Mouse (Mus musculus) hindbrain, embryonic 15.5 days (tissue): Measurements from ENCODE around the gene Zcwpw1. TPM values are rescaled to one million over a fixed set of nuclear protein-coding genes. Genes with fewer than 3 reads are reported as not detected.

Experiments used
- ATAC-seq: fragments of 200-750 bp; cut with Nextera tagmentation; 2 replicates; pipeline ENCODE4 v1.8.0; 2017; ENCODE audit warnings: low read depth, moderate number of reproducible peaks, moderate TSS enrichment; ENCODE audit not compliant: low FRiP score
- H3K27ac ChIP-seq: fragments of 300-500 bp; sonication (generic); replicated peaks from 2 replicates; pipeline ENCODE4 v1.5.1; 2015; ENCODE audit warnings: mild to moderate bottlenecking, inconsistent platforms
- H3K27me3 ChIP-seq: fragments of 300-500 bp; sonication (generic); 2 replicates; pipeline ENCODE4 v1.6.1; 2015; ENCODE audit warnings: control low read depth, inconsistent platforms
- H3K36me3 ChIP-seq: fragments of 300-500 bp; sonication (generic); 2 replicates; pipeline ENCODE4 v1.6.1; 2015; ENCODE audit warnings: control low read depth, inconsistent platforms
- H3K4me1 ChIP-seq: fragments of 300-500 bp; sonication (generic); replicated peaks from 2 replicates; pipeline ENCODE4 v1.6.1; 2015; ENCODE audit warnings: control low read depth, inconsistent platforms
- H3K4me2 ChIP-seq: fragments of 300-500 bp; sonication (generic); 2 replicates; pipeline ENCODE4 v1.6.1; 2015; ENCODE audit warnings: moderate library complexity, mild to moderate bottlenecking, inconsistent platforms
- H3K4me3 ChIP-seq: fragments of 300-500 bp; sonication (generic); 2 replicates; pipeline ENCODE4 v1.5.1; 2015; ENCODE audit warnings: mild to moderate bottlenecking, inconsistent platforms
- H3K9ac ChIP-seq: fragments of 300-500 bp; sonication (generic); 2 replicates; pipeline ENCODE4 v1.6.1; 2015; ENCODE audit warnings: inconsistent platforms
- H3K9me3 ChIP-seq: fragments of 300-500 bp; sonication (generic); 2 replicates; pipeline ENCODE4 v1.6.1; 2016; ENCODE audit warnings: control low read depth, inconsistent platforms
- WGBS: fragments of 180-500 bp; shearing (Covaris S2); methylation state at CpG from one replicate; pipeline ENCODE4 v1.1.7; 2015; 5-methylcytosine and 5-hydroxymethylcytosine counted together
- polyA plus RNA-seq: library from polyadenylated mRNA; unstranded; fragments of >200 nt; fragmentation: Nextera tagmentation; extraction: Ambion mirVana; gene quantifications from 2 replicates; pipeline ENCODE4 v1.2.1, GENCODE M21; 2015

Gene Zcwpw1
- polyA plus RNA-seq, 1 experiment from 2014 or later: 12.8 TPM

GRCm38 (mm10) chr5:137756882-137757661 is 30.5 kb upstream of the Zcwpw1 start:
- no peaks in the 10 kb centered on the region for H3K9me3 ChIP-seq
- 0 out of 2 replicates have a peak, but pooled peaks have one; percentile 9 for ATAC-seq
- no peak overlapping the region for H3K4me3 ChIP-seq
- no peak overlapping the region for H3K4me2 ChIP-seq
- no peaks in the 10 kb centered on the region for H3K27me3 ChIP-seq
- H3K27ac ChIP-seq: peak overlapping the region; percentile 71
- H3K9ac ChIP-seq: no peak overlapping the region
- no peaks in the 10 kb centered on the region for H3K36me3 ChIP-seq
- H3K4me1 ChIP-seq: peaks cover 33% of the 10 kb centered on the region
- 42% methylated on average over 10 of the region's 10 CpGs for WGBS

- peaks cover 33% of the 10 kb centered on the region for H3K4me1 ChIP-seq
- H3K27me3 ChIP-seq: no peaks in the 10 kb centered on the region
- H3K4me3 ChIP-seq: no peak overlapping the region; the same call in 1 of the 2 replicates
- H3K27ac ChIP-seq: peak overlapping the region; percentile 79
- no peaks in the 10 kb centered on the region for H3K36me3 ChIP-seq
- H3K9ac ChIP-seq: no peak overlapping the region
- peak; percentile 71 for ATAC-seq
- no peaks in the 10 kb centered on the region for H3K9me3 ChIP-seq
- peak overlapping the region; percentile 39 for H3K4me2 ChIP-seq
- WGBS: 56% methylated on average over 6 of the region's 6 CpGs
Observed at GRCm38 (mm10) chr5:137757887-137758286, 29.7 kb upstream of the Zcwpw1 start.

GRCm38 (mm10) chr5:137758921-137759534 is 28.6 kb upstream of the Zcwpw1 start:
- 84% methylated on average over 19 of the region's 19 CpGs for WGBS
- ATAC-seq: no peak
- H3K4me1 ChIP-seq: peaks cover 33% of the 10 kb centered on the region
- no peaks in the 10 kb centered on the region for H3K9me3 ChIP-seq
- no peaks in the 10 kb centered on the region for H3K27me3 ChIP-seq
- H3K9ac ChIP-seq: peak overlapping the region; percentile 14; the same call in 1 of the 2 replicates
- H3K36me3 ChIP-seq: no peaks in the 10 kb centered on the region
- H3K27ac ChIP-seq: peak overlapping the region; percentile 79
- H3K4me2 ChIP-seq: peak overlapping the region; percentile 39
- H3K4me3 ChIP-seq: no peak overlapping the region

GRCm38 (mm10) chr5:137759971-137760412 is 27.6 kb upstream of the Zcwpw1 start:
- no peaks in the 10 kb centered on the region for H3K36me3 ChIP-seq
- 19% methylated on average over 4 of the region's 4 CpGs for WGBS
- H3K27ac ChIP-seq: peak overlapping the region; percentile 79
- H3K9ac ChIP-seq: no peak overlapping the region
- peak; percentile 89 for ATAC-seq
- H3K27me3 ChIP-seq: no peaks in the 10 kb centered on the region
- peaks cover 33% of the 10 kb centered on the region for H3K4me1 ChIP-seq
- no peaks in the 10 kb centered on the region for H3K9me3 ChIP-seq
- H3K4me3 ChIP-seq: no peak overlapping the region
- H3K4me2 ChIP-seq: no peak overlapping the region

DNA sequence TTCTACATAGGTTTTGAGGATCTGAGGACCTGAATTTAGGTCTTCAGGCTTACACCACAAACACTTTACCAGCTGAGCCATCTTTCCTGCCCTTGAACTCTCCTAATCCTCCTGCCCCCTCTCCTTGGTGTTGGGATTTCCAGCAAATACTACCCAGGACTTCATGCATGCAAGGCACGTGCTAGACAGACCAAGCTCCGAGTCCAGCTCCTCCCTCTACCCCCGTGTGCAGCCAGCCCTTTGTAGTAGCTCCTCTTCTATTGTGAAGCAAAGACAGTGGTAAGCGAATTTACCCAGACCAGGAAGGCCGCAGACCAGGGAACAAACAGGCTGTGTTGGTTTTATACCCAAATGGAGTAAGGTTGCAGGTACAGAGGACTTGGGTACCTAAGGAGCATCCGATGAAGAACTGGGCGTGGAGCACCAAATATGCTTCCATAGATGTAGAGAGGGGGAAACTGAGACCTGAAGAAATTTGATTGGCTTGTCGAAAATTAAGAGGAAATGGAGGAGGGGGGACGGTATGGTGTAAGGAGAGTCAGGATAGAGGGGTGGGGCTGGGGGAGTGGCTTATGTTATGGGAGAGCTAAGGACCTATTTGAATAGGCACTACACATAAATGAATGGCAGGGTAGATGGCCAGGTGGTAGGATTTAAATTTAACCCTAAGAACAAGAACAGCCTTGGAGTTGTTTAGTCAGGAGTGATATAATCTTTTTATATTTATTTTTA is 22.8 kb upstream of the Zcwpw1 start:
- peaks cover 11% of the 10 kb centered on the region; the same call in 1 of the 2 replicates for H3K4me1 ChIP-seq
- H3K9me3 ChIP-seq: no peaks in the 10 kb centered on the region
- H3K4me3 ChIP-seq: no peak overlapping the region
- H3K27me3 ChIP-seq: no peaks in the 10 kb centered on the region
- H3K9ac ChIP-seq: no peak overlapping the region
- WGBS: 41% methylated on average over 9 of the region's 9 CpGs
- ATAC-seq: no peak
- no peaks in the 10 kb centered on the region for H3K36me3 ChIP-seq
- no peak overlapping the region for H3K4me2 ChIP-seq
- H3K27ac ChIP-seq: no peak overlapping the region

DNA sequence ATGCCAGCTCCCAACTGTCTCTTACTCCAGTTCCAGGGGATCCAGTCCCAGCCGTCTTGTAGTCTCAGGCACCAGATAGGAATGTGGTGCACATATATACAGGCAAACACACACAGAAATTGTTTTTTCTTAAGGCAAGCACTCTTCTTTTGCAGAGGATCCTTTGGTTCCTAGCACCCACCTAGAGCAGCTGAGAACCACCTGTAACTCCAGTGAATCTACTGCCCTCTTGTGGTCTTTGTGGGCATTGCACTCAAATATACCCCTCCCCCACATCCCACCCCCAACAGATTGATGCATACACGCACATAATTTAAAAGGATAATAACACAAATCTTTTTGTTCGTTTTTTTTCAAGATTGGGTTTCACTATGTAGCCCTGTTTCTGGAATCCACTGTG is 21.3 kb upstream of the Zcwpw1 start:
- H3K27ac ChIP-seq: no peak overlapping the region
- no peak for ATAC-seq
- H3K4me3 ChIP-seq: no peak overlapping the region
- H3K4me2 ChIP-seq: no peak overlapping the region
- H3K4me1 ChIP-seq: peaks cover 6% of the 10 kb centered on the region; the same call in 1 of the 2 replicates
- no peaks in the 10 kb centered on the region for H3K27me3 ChIP-seq
- 57% methylated on average over 3 of the region's 3 CpGs for WGBS
- H3K36me3 ChIP-seq: no peaks in the 10 kb centered on the region
- no peaks in the 10 kb centered on the region for H3K9me3 ChIP-seq
- no peak overlapping the region for H3K9ac ChIP-seq

GRCm38 (mm10) chr5:137768475-137768874 is 19.1 kb upstream of the Zcwpw1 start:
- Histone ChIP-seq H3K9ac (no peak overlapping the region), H3K36me3 (no peaks in the 10 kb centered on the region), H3K4me1 (peaks cover 6% of the 10 kb centered on the region; the same call in 1 of the 2 replicates), H3K4me3 (no peak overlapping the region), H3K27me3 (no peaks in the 10 kb centered on the region), H3K27ac (0 out of 2 replicates have a peak overlapping the region, but pooled peaks have one; percentile 7), H3K4me2 (no peak overlapping the region), H3K9me3 (no peaks in the 10 kb centered on the region)
- ATAC-seq: peak; percentile 62; the same call in 1 of the 2 replicates
- WGBS: 22% methylated on average over 1 of the region's 1 CpGs

- H3K27me3 ChIP-seq: no peaks in the 10 kb centered on the region
- no peak overlapping the region for H3K4me2 ChIP-seq
- 0 out of 2 replicates have a peak, but pooled peaks have one; percentile 24 for ATAC-seq
- H3K9ac ChIP-seq: no peak overlapping the region
- no peak overlapping the region for H3K4me3 ChIP-seq
- H3K4me1 ChIP-seq: peaks cover 6% of the 10 kb centered on the region; the same call in 1 of the 2 replicates
- no peaks in the 10 kb centered on the region for H3K36me3 ChIP-seq
- no peak overlapping the region for H3K27ac ChIP-seq
- WGBS: 52% methylated on average over 2 of the region's 2 CpGs
- no peaks in the 10 kb centered on the region for H3K9me3 ChIP-seq
Observed at GRCm38 (mm10) chr5:137770709-137771108, 16.9 kb upstream of the Zcwpw1 start.

DNA sequence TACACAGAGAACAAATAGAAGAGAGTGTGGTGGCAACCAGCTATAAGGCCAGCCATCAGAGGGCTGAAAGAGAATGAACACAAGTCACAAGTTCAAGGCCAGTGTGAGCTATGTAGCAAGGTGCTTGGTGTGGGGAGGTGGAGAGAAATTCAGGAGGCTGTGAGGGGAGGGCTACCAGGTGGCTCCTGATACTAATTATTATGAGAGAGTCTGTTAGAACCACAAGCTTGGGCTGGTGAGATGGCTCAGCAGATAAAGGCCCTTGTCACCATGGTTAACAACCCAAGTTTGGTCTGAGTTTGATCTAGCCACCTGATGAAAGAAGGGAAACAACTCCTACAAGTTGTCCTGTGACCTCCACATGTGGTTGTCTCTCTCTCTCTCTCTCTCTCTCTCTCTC is 14.8 kb upstream of the Zcwpw1 start:
- Histone ChIP-seq H3K4me1 (peaks cover 6% of the 10 kb centered on the region; the same call in 1 of the 2 replicates), H3K9ac (no peak overlapping the region), H3K27me3 (no peaks in the 10 kb centered on the region), H3K27ac (no peak overlapping the region), H3K36me3 (no peaks in the 10 kb centered on the region), H3K4me2 (no peak overlapping the region), H3K9me3 (no peaks in the 10 kb centered on the region), H3K4me3 (no peak overlapping the region)
- no peak for ATAC-seq

- no peak overlapping the region for H3K4me3 ChIP-seq
- peaks cover 3% of the 10 kb centered on the region; the same call in 1 of the 2 replicates for H3K36me3 ChIP-seq
- H3K9me3 ChIP-seq: no peaks in the 10 kb centered on the region
- H3K9ac ChIP-seq: no peak overlapping the region
- H3K27ac ChIP-seq: no peak overlapping the region
- peaks cover 14% of the 10 kb centered on the region for H3K4me1 ChIP-seq
- WGBS: 97% methylated on average over 2 of the region's 2 CpGs
- H3K27me3 ChIP-seq: no peaks in the 10 kb centered on the region
- no peak for ATAC-seq
- H3K4me2 ChIP-seq: no peak overlapping the region
Observed at GRCm38 (mm10) chr5:137775587-137776290, 11.9 kb upstream of the Zcwpw1 start.

DNA sequence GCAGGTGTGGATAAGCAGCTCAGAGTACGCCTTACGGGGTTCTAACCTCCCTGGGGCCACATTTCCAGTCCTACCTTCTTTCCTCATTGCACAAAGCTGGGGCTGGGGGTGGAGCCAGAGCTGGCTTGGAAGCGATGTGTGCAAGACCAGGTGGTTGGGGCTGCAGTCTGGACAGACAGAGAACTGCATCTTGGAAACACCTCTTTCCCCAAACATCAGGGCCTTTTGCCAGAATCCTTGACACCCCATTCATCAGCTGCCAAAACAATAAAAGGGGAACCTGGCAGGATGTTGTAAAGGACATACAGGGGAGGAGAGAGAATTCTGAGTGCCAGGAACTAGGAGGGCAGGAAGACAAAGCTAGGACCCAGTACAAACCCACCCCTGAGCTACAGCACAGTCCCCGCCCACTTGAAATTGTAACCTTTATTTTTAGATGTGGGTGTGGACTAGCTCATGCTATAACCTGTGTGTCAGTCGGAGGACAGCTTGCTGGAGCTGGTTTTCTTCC is 11.1 kb upstream of the Zcwpw1 start:
- H3K9me3 ChIP-seq: no peaks in the 10 kb centered on the region
- H3K4me1 ChIP-seq: peaks cover 21% of the 10 kb centered on the region
- H3K9ac ChIP-seq: no peak overlapping the region
- H3K27ac ChIP-seq: no peak overlapping the region
- WGBS: 49% methylated on average over 5 of the region's 5 CpGs
- no peak overlapping the region for H3K4me3 ChIP-seq
- H3K4me2 ChIP-seq: no peak overlapping the region
- no peaks in the 10 kb centered on the region for H3K27me3 ChIP-seq
- H3K36me3 ChIP-seq: peaks cover 11% of the 10 kb centered on the region
- ATAC-seq: no peak
